ENCODE assay signal across 11 mouse cellular contexts in the genomic region with DNA sequence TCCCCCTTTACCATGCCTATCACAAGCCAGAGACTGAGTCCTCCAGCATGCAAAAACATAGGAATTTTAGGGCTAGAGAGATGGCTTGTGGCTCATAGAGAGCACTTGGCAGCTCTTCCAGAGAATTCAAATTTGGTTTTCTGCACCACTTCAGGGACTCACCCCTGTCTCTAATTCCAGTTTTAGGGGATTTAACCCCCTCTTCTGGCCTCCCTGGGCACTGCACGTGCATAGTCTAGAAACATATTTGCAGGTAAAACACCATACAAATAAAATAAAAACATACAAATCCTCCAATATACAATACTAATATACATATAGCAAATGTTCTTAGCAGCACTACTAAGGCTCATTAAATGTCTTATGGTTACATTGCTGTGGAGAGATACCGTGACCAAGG. TPM values are rescaled to one million over a fixed set of nuclear protein-coding genes. Genes with fewer than 3 reads are reported as not detected.
A peak's percentile ranks its signal among the peaks of the same experiment; 100 is the strongest.
DNase-seq lines count a peak whose midpoint lies in the region; TF ChIP-seq lines count a peak whose summit lies in the region.
"Had no signal": no experiment of that assay in that cellular context is flagged by ENCODE, and none has a peak within 500 bp of the region (broad histone marks: within the 10 kb centered on the region; RNA-seq: fewer than 3 reads in every experiment).

No protein-coding gene starts in this region.

- no peak overlapping the region for H3K4me3 ChIP-seq in layer of hippocampus, adult 2 months
- H3K4me3 ChIP-seq in ES-E14 (ENCODE audit: insufficient read depth in 1 of 2, low read depth in 1 of 2, low read length in 2 of 2, poor library complexity in 1 of 2, severe bottlenecking in 1 of 2), result no peak overlapping the region

- H3K36me3 ChIP-seq in ES-E14 (ENCODE audit: control insufficient read depth, insufficient read depth, low read length, poor library complexity, severe bottlenecking), result no peaks in the 10 kb centered on the region

- in situ Hi-C loops in ES-E14 (cut with MboI; ENCODE audit: low sequenced_read_pairs in 2 of 2, unreplicated experiment in 2 of 2), result no loop called here

- peak; percentile 70 for TF ChIP-seq CTCF in layer of hippocampus, adult 2 months (conservative IDR thresholded peaks at IDR 0.05)

- DNase-seq in cerebellum, adult 8-10 months, result peak; percentile 50
- no peak for DNase-seq in cerebellum, adult 11-12 months
- peak in 1 of 2 experiments; percentile 36 for DNase-seq in layer of hippocampus, adult 2 months (ENCODE audit: low spot score in 2 of 2)
- DNase-seq in layer of hippocampus, postnatal 36 days, result no peak
- DNase-seq in 3134 (ENCODE audit: extremely low read depth, insufficient read length, low spot score), result peak; percentile 34
- no peak for DNase-seq in ES-E14 (ENCODE audit: low read depth, low spot score)
- no peak for DNase-seq in gastrocnemius, postnatal 14 days
- DNase-seq in retina, postnatal 1 day, result no peak
- DNase-seq: heart, postnatal 14 days; lung, postnatal 4 days had no signal

- peaks cover 16 to 18% of the 10 kb centered on the region in 2 experiments for H3K4me1 ChIP-seq in ES-E14 (ENCODE audit: control insufficient read depth in 2 of 2, insufficient read depth in 2 of 2, low read length in 2 of 2, poor library complexity in 1 of 2)

- intact Hi-C loops in gastrocnemius, postnatal 14 days (cut with DNase I; ENCODE audit: low total_unique reads), result no loop called here

- H3K27ac ChIP-seq in layer of hippocampus, adult 2 months, result no peak overlapping the region
- H3K27ac ChIP-seq in ES-E14 (ENCODE audit: insufficient read depth, low read depth, low read length, poor library complexity, severe bottlenecking), result peak overlapping the region; percentile 76; the same call in 1 of the 2 replicates
- H3K27ac ChIP-seq: liver, embryonic 14.5 days had no signal

- no peak overlapping the region; the same call in 1 of the 2 replicates for H3K9ac ChIP-seq in ES-E14 (ENCODE audit: insufficient read depth, low read depth, low read length, poor library complexity, severe bottlenecking)
- H3K9ac ChIP-seq: liver, embryonic 14.5 days had no signal

- no peaks in the 10 kb centered on the region for H3K9me3 ChIP-seq in ES-E14 (ENCODE audit: control insufficient read depth, insufficient read depth, low read depth, low read length)

TF ChIP-seq in ES-E14, 5 proteins besides CTCF, POLR2A, EP300 and RAD21:
- TF ChIP-seq ZC3H11A (IDR thresholded peaks at IDR 0.05; ENCODE audit: borderline replicate concordance, low read depth, low read length) (no peak), MAFK (IDR thresholded peaks at IDR 0.05; ENCODE audit: insufficient read depth, low read depth, low read length) (no peak), CHD2 (IDR thresholded peaks at IDR 0.05; ENCODE audit: low read depth, low read length) (no peak), HCFC1 (IDR thresholded peaks at IDR 0.05; ENCODE audit: borderline replicate concordance, insufficient read depth, low read length) (no peak), ZNF384 (IDR thresholded peaks at IDR 0.05; ENCODE audit: low read depth, low read length) (no peak)

RNA-seq across cellular contexts. Expression of gene Srgap3, which starts 4.2 kb away (rescaled TPM):
- total RNA-seq in layer of hippocampus, adult 2 months (2021), result 100 to 1,000 TPM; 288 to 291 TPM
- 100 to 1,000 TPM; 276 to 301 TPM for total RNA-seq in layer of hippocampus, postnatal 36 days (2021)
- total RNA-seq in ES-E14 (2012; rRNA removed), result 3.3 and 5.4 TPM in 2 replicates
- 1 to 10 TPM; 4.1 to 5.0 TPM for total RNA-seq in gastrocnemius, postnatal 14 days (2021)

Comparison
In these comparisons a context has a peak if more than half of its experiments do, and no peak if none do; other contexts are left out.
1. DNase-seq: peak in cerebellum, adult 8-10 months (single experiment) and 3134 (single experiment); none in cerebellum, adult 11-12 months (single experiment), layer of hippocampus, postnatal 36 days (0 of 2), ES-E14 (single experiment), gastrocnemius, postnatal 14 days (single experiment) and retina, postnatal 1 day (single experiment).
2. RNA of gene Srgap3, which starts 4.2 kb away (total RNA-seq): 276 to 301 TPM in layer of hippocampus, postnatal 36 days and 288 to 291 TPM in layer of hippocampus, adult 2 months; 4.1 to 5.0 TPM in gastrocnemius, postnatal 14 days and 3.3 to 5.4 TPM in ES-E14; every median in the first group is over 10 times any median in the second.